Mouse (Mus musculus) limb, embryonic 14.5 days (tissue): ENCODE measurements at regions not wholly inside any gene's neighbourhood (a gene's known extent, or its start where the extent isn't known, plus 50 kb on each side); places are given as distances from the start of the nearest gene placed in this dataset.
"Not testable (repeated sequence)": the region's sequence is repeated elsewhere in the genome, so short reads cannot be mapped to it uniquely, and the experiment has no call there.

Experiments used
- ATAC-seq: fragments of 200-750 bp; cut with Nextera tagmentation; 2 replicates; pipeline ENCODE4 v1.8.0; 2017; ENCODE audit warnings: low read depth, moderate number of reproducible peaks, moderate TSS enrichment; ENCODE audit not compliant: low FRiP score
- DNase-seq: peaks from one replicate; pipeline ENCODE4 v3.0.0-alpha.2; 2015; ENCODE audit warnings: low spot score
- H3K27ac ChIP-seq: fragments of 300-500 bp; sonication (generic); replicated peaks from 2 replicates; pipeline ENCODE4 v1.5.1; 2014; ENCODE audit warnings: low read depth, mild to moderate bottlenecking, low read length, moderate library complexity, mixed read lengths
- H3K27me3 ChIP-seq: fragments of 300-500 bp; sonication (generic); 2 replicates; pipeline ENCODE4 v1.6.1; 2014; ENCODE audit warnings: low read length, mixed read lengths; ENCODE audit not compliant: control insufficient read depth, insufficient read depth
- H3K36me3 ChIP-seq: fragments of 300-500 bp; sonication (generic); 2 replicates; pipeline ENCODE4 v1.6.1; 2014; ENCODE audit warnings: mild to moderate bottlenecking, low read length, moderate library complexity, mixed read lengths; ENCODE audit not compliant: control insufficient read depth, insufficient read depth
- H3K4me1 ChIP-seq: fragments of 300-500 bp; sonication (generic); 2 replicates; pipeline ENCODE4 v1.6.1; 2014; ENCODE audit warnings: antibody characterized with exemption, low read length, mixed read lengths; ENCODE audit not compliant: control insufficient read depth, insufficient read depth
- H3K4me2 ChIP-seq: fragments of 300-500 bp; sonication (generic); replicated peaks from 2 replicates; pipeline ENCODE4 v1.6.1; 2014; ENCODE audit warnings: low read depth, mild to moderate bottlenecking, low read length, moderate library complexity; ENCODE audit not compliant: severe bottlenecking
- H3K4me3 ChIP-seq: fragments of 300-500 bp; sonication (generic); replicated peaks from 2 replicates; pipeline ENCODE4 v1.5.1; 2014; ENCODE audit warnings: low read length
- H3K9ac ChIP-seq: fragments of 300-500 bp; sonication (generic); 2 replicates; pipeline ENCODE4 v1.6.1; 2014; ENCODE audit warnings: mild to moderate bottlenecking, low read depth, low read length, moderate library complexity; ENCODE audit not compliant: severe bottlenecking
- H3K9me3 ChIP-seq: fragments of 300-500 bp; sonication (generic); 2 replicates; pipeline ENCODE4 v1.6.1; 2016; ENCODE audit warnings: low read length; ENCODE audit not compliant: control insufficient read depth
- POLR2A ChIP-seq: fragments of 200-500 bp; IDR thresholded peaks from 2 replicates; pipeline ENCODE4 v1.8.0; 2012; ENCODE audit warnings: inconsistent platforms, mild to moderate bottlenecking, moderate library complexity, borderline replicate concordance; ENCODE audit not compliant: insufficient read depth, insufficient read length; ENCODE audit errors: extremely low read depth
- WGBS: fragments of 180-500 bp; shearing (Covaris S2); extraction: QIAGEN DNeasy Blood & Tissue Kit; methylation state at CpG from one replicate; pipeline ENCODE4 v1.1.7; 2014; 5-methylcytosine and 5-hydroxymethylcytosine counted together

DNA sequence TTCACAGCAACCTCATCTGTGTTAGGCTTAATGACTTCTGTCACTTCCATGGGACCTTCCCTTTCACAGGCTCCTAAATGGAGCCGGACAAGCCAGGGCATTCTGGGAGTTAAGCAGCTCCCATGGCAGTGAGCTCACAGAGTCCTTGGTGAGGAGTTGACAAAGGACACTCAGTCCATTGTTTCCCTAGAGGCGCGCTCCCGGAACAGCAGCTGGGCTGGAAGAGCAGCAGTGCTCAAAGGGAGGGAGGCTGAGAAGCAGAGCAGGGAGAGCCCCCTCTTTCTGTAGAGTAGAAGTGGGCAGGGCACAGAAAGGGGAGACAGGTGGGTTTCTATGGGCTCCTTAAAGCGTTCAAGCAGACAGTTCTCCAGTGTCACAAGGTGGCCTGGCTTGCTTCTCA lies 124.3 kb upstream of the Haao start:
- H3K27ac ChIP-seq: no peak overlapping the region
- H3K9ac ChIP-seq: no peak overlapping the region
- no peak overlapping the region for H3K4me2 ChIP-seq
- TF ChIP-seq POLR2A: no peak
- peaks cover 29% of the 10 kb centered on the region for H3K4me1 ChIP-seq
- no peaks in the 10 kb centered on the region for H3K9me3 ChIP-seq
- ATAC-seq (no peak), DNase-seq (no peak)
- WGBS: 51% methylated on average over 5 of the region's 5 CpGs
- no peaks in the 10 kb centered on the region for H3K27me3 ChIP-seq
- H3K36me3 ChIP-seq: no peaks in the 10 kb centered on the region
- no peak overlapping the region for H3K4me3 ChIP-seq

DNA sequence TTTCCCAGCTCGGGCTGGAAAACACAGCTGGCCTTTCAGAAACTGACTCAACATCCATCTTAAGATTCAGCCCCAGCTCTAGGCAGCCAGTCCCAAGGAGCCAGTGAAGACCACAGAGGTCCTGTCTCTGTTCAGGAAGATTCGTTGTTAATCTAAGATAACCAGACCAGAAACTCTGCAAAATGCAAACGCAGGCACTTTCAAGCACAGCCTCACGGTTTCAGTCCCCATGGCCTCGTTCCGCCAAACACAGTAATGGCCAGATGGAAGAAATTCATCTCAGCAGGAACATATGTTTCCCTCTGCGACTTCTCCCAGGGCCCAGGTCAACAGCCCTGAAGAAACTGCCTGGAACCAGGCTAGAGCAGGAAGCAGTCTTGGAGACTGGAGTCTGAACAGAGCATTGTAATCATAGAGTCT lies 121.7 kb upstream of the Haao start:
- Histone ChIP-seq H3K4me2 (no peak overlapping the region), H3K4me3 (no peak overlapping the region), H3K36me3 (no peaks in the 10 kb centered on the region), H3K27ac (peak overlapping the region; percentile 53), H3K9me3 (no peaks in the 10 kb centered on the region), H3K4me1 (peaks cover 38% of the 10 kb centered on the region), H3K9ac (no peak overlapping the region), H3K27me3 (no peaks in the 10 kb centered on the region)
- DNase-seq (peak; percentile 61), ATAC-seq (peak; percentile 61)
- 24% methylated on average over 7 of the region's 7 CpGs for WGBS
- TF ChIP-seq POLR2A: no peak

DNA sequence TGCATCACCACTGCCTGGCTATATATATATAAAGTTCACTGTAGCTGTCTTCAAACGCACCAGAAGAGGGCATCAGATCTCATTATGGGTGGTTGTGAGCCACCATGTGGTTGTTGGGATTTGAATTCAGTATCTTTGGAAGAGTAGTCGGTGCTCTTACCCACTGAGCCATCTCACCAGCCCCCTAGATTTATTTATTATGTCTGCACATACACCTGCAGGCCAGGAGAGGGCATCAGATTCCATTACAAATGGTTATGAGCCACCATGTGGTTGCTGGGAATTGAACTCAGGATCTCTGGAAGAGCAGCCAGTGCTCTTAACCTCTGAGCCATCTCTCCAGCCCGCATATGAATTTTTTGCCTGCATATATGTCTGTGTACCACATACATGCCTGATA lies 120.4 kb upstream of the Haao start:
- not testable (repeated sequence) for H3K27ac ChIP-seq, DNase-seq, H3K9ac ChIP-seq, H3K36me3 ChIP-seq, ATAC-seq, H3K9me3 ChIP-seq, H3K4me2 ChIP-seq, H3K27me3 ChIP-seq, H3K4me3 ChIP-seq
- peaks cover 39% of the 10 kb centered on the region for H3K4me1 ChIP-seq
- 98% methylated on average over 3 of the region's 3 CpGs for WGBS

DNA sequence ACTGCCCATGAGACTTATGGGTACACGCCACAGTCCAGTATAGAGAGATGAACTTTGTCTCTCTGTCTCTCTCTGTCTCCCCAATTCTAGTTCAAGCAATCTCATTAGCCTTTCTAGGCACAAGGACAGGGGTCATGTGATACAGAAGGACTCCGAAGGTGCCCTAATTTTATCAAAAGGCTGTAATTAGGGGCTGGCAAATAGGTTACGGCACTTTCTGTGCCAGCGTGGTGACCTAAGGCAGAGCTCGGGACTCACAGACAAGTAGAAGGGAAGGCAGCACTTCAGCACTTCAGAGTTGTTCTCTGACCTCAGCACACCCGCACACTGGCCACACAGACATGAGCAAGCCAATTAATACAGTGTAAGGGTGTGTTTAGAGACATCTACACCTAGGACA lies 119.2 kb upstream of the Haao start:
- H3K9ac ChIP-seq: no peak overlapping the region
- H3K36me3 ChIP-seq: no peaks in the 10 kb centered on the region
- WGBS: 87% methylated on average over 6 of the region's 6 CpGs
- H3K4me1 ChIP-seq: peaks cover 44% of the 10 kb centered on the region
- TF ChIP-seq POLR2A: no peak
- no peak overlapping the region for H3K4me2 ChIP-seq
- H3K27ac ChIP-seq: no peak overlapping the region
- H3K4me3 ChIP-seq: no peak overlapping the region
- H3K27me3 ChIP-seq: no peaks in the 10 kb centered on the region
- no peak for DNase-seq
- no peaks in the 10 kb centered on the region for H3K9me3 ChIP-seq
- no peak for ATAC-seq

DNA sequence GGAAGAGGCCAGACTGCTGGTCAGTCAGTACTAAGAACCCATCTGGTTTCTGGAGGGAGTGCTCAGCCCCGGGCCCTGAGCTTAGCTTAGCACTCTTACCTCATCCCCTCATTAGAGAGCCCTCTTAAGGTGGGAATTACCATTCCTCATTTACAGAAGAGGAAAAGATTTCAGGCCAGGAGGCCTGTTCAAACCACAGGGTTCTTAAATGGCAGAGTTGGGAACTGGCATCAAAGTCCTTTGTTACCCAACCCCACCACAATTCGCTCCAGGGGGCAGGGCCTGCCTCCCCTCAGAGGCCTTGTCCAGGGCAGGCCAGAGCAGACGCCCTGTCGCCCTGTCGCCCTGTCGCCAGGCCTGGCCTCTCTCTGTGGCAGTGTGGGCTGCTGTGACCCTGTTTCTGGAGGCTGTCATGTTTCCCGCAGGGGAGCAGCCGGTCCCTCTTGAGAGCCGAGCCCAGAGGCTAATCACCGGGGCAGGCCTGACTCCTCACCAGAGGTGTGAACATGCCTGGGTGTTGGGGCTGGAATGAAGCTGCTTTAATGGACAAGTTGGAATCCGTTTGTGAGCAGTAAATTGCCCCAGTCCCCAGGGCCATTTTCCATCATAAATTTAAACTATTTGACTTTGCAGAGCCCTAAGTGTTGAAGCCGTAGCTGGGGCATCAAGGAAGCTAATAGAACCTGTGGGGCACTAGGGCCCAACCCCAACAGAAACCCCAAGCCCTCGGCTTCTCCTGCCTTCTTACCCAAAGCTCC lies 116.9 kb upstream of the Haao start:
- whole genome bisulfite sequencing: 13% methylated on average over 13 of the region's 13 CpGs
- TF ChIP-seq POLR2A: no peak
- peak; percentile 27 for ATAC-seq
- DNase-seq: peak; percentile 60
- H3K27me3 ChIP-seq: no peaks in the 10 kb centered on the region
- peak overlapping the region; percentile 92 for H3K27ac ChIP-seq
- H3K9ac ChIP-seq: 0 out of 2 replicates have a peak overlapping the region, but pooled peaks have one; percentile 36
- no peak overlapping the region for H3K4me3 ChIP-seq
- H3K4me1 ChIP-seq: peaks cover 43% of the 10 kb centered on the region
- H3K9me3 ChIP-seq: no peaks in the 10 kb centered on the region
- H3K36me3 ChIP-seq: no peaks in the 10 kb centered on the region
- no peak overlapping the region for H3K4me2 ChIP-seq
